Mouse (Mus musculus): ENCODE data around the gene Rflnb.

GRCm38 (mm10) chr11:75992481-75992880 lies 35.1 kb downstream of the Rflnb start:
- no peak for TF ChIP-seq CTCF (IDR thresholded peaks at IDR 0.05; ENCODE audit: low read depth, low read length)
- no peak for TF ChIP-seq POLR2A (IDR thresholded peaks at IDR 0.05; ENCODE audit: extremely low read depth, insufficient read depth, low read length)
